Comparison of ENCODE assay signal across 9 mouse cellular contexts in genomic region chr4:134119644-134120043, GRCm38 (mm10). TPM values are rescaled to one million over a fixed set of nuclear protein-coding genes. Genes with fewer than 3 reads are reported as not detected.
DNase-seq lines count a peak whose midpoint lies in the region; ATAC-seq and TF ChIP-seq lines count a peak whose summit lies in the region.
"Had no signal": no experiment of that assay in that cellular context is flagged by ENCODE, and none has a peak within 500 bp of the region (broad histone marks: within the 10 kb centered on the region; RNA-seq: fewer than 3 reads in every experiment).

No protein-coding gene starts in this region.

- H3K36me3 ChIP-seq in heart, postnatal 0 days (replicated peaks; ENCODE audit: control insufficient read depth, insufficient read depth, low read length), result no peaks in the 10 kb centered on the region
- no peaks in the 10 kb centered on the region for H3K36me3 ChIP-seq in liver, embryonic 15.5 days (replicated peaks)
- H3K36me3 ChIP-seq: limb, embryonic 15.5 days had no signal

- no peak for ATAC-seq in heart, postnatal 0 days (ENCODE audit: insufficient read depth, low read depth)
- ATAC-seq in liver, embryonic 15.5 days (ENCODE audit: insufficient read depth), result no peak

- no peak for DNase-seq in heart, postnatal 0 days (ENCODE audit: low spot score)
- no peak for DNase-seq in heart, adult 18-20 months
- DNase-seq in A20 (ENCODE audit: low read depth, low spot score), result peak; percentile 78
- peak; percentile 91 for DNase-seq in R1 (ENCODE audit: low read depth, low spot score)
- DNase-seq in left cerebral cortex, postnatal 4 days, result no peak
- DNase-seq in urinary bladder, adult 18-20 months (ENCODE audit: low spot score in 2 of 2), result no peak
- no peak for DNase-seq in ovary, adult 18-20 months (ENCODE audit: low spot score)

- intact Hi-C loops in left cerebral cortex, postnatal 4 days (cut with DNase I), result no loop called here

- no peak overlapping the region for H3K4me2 ChIP-seq in heart, postnatal 0 days (ENCODE audit: low read depth, low read length)
- no peak overlapping the region for H3K4me2 ChIP-seq in liver, embryonic 15.5 days
- H3K4me2 ChIP-seq: limb, embryonic 15.5 days had no signal

- no peak overlapping the region for H3K4me3 ChIP-seq in heart, postnatal 0 days (ENCODE audit: low read depth, low read length)
- H3K4me3 ChIP-seq in liver, embryonic 15.5 days (replicated peaks), result no peak overlapping the region
- H3K4me3 ChIP-seq: limb, embryonic 15.5 days had no signal

- H3K27ac ChIP-seq in heart, postnatal 0 days (ENCODE audit: low read depth), result no peak overlapping the region; the same call in 1 of the 2 replicates
- peak overlapping the region; percentile 38; the same call in 1 of the 2 replicates for H3K27ac ChIP-seq in liver, embryonic 15.5 days (replicated peaks)
- H3K27ac ChIP-seq: limb, embryonic 15.5 days had no signal

- 59% methylated on average over 9 of the region's 9 CpGs for WGBS in heart, postnatal 0 days
- WGBS in liver, embryonic 15.5 days (ENCODE audit: insufficient replicate concordance), result 38% methylated on average over 9 of the region's 9 CpGs

- no peak for TF ChIP-seq EP300 in heart, postnatal 0 days (IDR thresholded peaks at IDR 0.05; ENCODE audit: low read depth)

- no peaks in the 10 kb centered on the region for H3K9me3 ChIP-seq in heart, postnatal 0 days (replicated peaks; ENCODE audit: control insufficient read depth, low read length)
- H3K9me3 ChIP-seq in liver, embryonic 15.5 days (replicated peaks), result no peaks in the 10 kb centered on the region
- H3K9me3 ChIP-seq: limb, embryonic 15.5 days had no signal

- 0 out of 2 replicates have a peak, but pooled peaks cover 2% of the 10 kb centered on the region for H3K4me1 ChIP-seq in heart, postnatal 0 days (ENCODE audit: control insufficient read depth, insufficient read depth)
- H3K4me1 ChIP-seq in liver, embryonic 15.5 days (replicated peaks), result peaks cover 47% of the 10 kb centered on the region

- TF ChIP-seq CTCF in heart, postnatal 0 days (IDR thresholded peaks at IDR 0.05; ENCODE audit: low read depth), result peak; percentile 36

- no peaks in the 10 kb centered on the region for H3K27me3 ChIP-seq in heart, postnatal 0 days (ENCODE audit: control insufficient read depth, insufficient read depth, low read length)
- no peaks in the 10 kb centered on the region for H3K27me3 ChIP-seq in liver, embryonic 15.5 days
- H3K27me3 ChIP-seq: limb, embryonic 15.5 days had no signal

- H3K9ac ChIP-seq in heart, postnatal 0 days (replicated peaks; ENCODE audit: low read depth, low read length), result no peak overlapping the region
- no peak overlapping the region for H3K9ac ChIP-seq in liver, embryonic 15.5 days
- H3K9ac ChIP-seq: limb, embryonic 15.5 days had no signal

RNA-seq across cellular contexts. Expression of gene Sh3bgrl3, which starts 8.9 kb away (rescaled TPM):
- 49.7 and 67.6 TPM in 2 replicates for total RNA-seq in heart, postnatal 0 days (2014; rRNA removed; ENCODE audit: low replicate concordance)
- polyA plus RNA-seq in heart, postnatal 0 days (2015; fragmentation: Nextera tagmentation; extraction: Ambion mirVana), result 140 and 150 TPM in 2 replicates
- 10 to 100 TPM; 34.0 to 42.8 TPM for total RNA-seq in heart, adult 18-20 months (2021)
- 151 and 166 TPM in 2 replicates for polyA plus RNA-seq in liver, embryonic 15.5 days (2015; fragmentation: Nextera tagmentation; extraction: Ambion mirVana)
- 100 to 1,000 TPM; 214 to 231 TPM for total RNA-seq in left cerebral cortex, postnatal 4 days (2021)

RNA-seq across cellular contexts. Expression of gene Ubxn11, which starts 17.3 kb away (rescaled TPM):
- not detected in 2 replicates for total RNA-seq in heart, postnatal 0 days (2014; rRNA removed; ENCODE audit: low replicate concordance)
- polyA plus RNA-seq in heart, postnatal 0 days (2015; fragmentation: Nextera tagmentation; extraction: Ambion mirVana), result 0.97 and 1.2 TPM in 2 replicates
- 1 to 10 TPM; 2.0 to 2.4 TPM for total RNA-seq in heart, adult 18-20 months (2021)
- 1.8 and 2.1 TPM in 2 replicates for polyA plus RNA-seq in liver, embryonic 15.5 days (2015; fragmentation: Nextera tagmentation; extraction: Ambion mirVana)
- 10 to 100 TPM; 16.9 to 24.0 TPM for total RNA-seq in left cerebral cortex, postnatal 4 days (2021)

RNA-seq across cellular contexts. Expression of gene Cd52, which starts 24.8 kb away (rescaled TPM):
- total RNA-seq in heart, postnatal 0 days (2014; rRNA removed; ENCODE audit: low replicate concordance), result 10.5 TPM in 1 of 2 replicates, not detected in the other
- 9.3 and 10.5 TPM in 2 replicates for polyA plus RNA-seq in heart, postnatal 0 days (2015; fragmentation: Nextera tagmentation; extraction: Ambion mirVana)
- total RNA-seq in heart, adult 18-20 months (2021), result 10 to 100 TPM in 1 of 2 experiments, 1 to 10 TPM in 1; 5.8 to 20.9 TPM
- 47.4 and 51.5 TPM in 2 replicates for polyA plus RNA-seq in liver, embryonic 15.5 days (2015; fragmentation: Nextera tagmentation; extraction: Ambion mirVana)
- 1 to 10 TPM; 1.1 to 1.6 TPM for total RNA-seq in left cerebral cortex, postnatal 4 days (2021)

RNA-seq across cellular contexts. Expression of gene Crybg2, which starts 59.0 kb away (rescaled TPM):
- total RNA-seq in heart, postnatal 0 days (2014; rRNA removed; ENCODE audit: low replicate concordance), result 0.08 and 6.6 TPM in 2 replicates
- 0.11 TPM in 1 of 2 replicates, not detected in the other for polyA plus RNA-seq in heart, postnatal 0 days (2015; fragmentation: Nextera tagmentation; extraction: Ambion mirVana)
- under 1 TPM in 1 of 2 experiments, not detected in 1; 0.08 TPM for total RNA-seq in heart, adult 18-20 months (2021)
- 0.59 TPM in 1 of 2 replicates, not detected in the other for polyA plus RNA-seq in liver, embryonic 15.5 days (2015; fragmentation: Nextera tagmentation; extraction: Ambion mirVana)
- 1 to 10 TPM; 5.8 to 8.5 TPM for total RNA-seq in left cerebral cortex, postnatal 4 days (2021)

Comparison
In these comparisons a context has a peak if more than half of its experiments do, and no peak if none do; other contexts are left out.
1. DNase-seq: peak in A20 (single experiment) and R1 (single experiment); none in heart, postnatal 0 days (single experiment), heart, adult 18-20 months (0 of 2), left cerebral cortex, postnatal 4 days (single experiment), urinary bladder, adult 18-20 months (0 of 2) and ovary, adult 18-20 months (single experiment).
2. RNA of gene Ubxn11, which starts 17.3 kb away (total RNA-seq): 16.9 to 24.0 TPM in left cerebral cortex, postnatal 4 days; 2.0 to 2.4 TPM in heart, adult 18-20 months and not detected in heart, postnatal 0 days; every median in the first group is over 4 times any median in the second.